Mouse (Mus musculus) forebrain, embryonic 13.5 days (tissue): ENCODE measurements around the gene Zfp408. TPM values are rescaled to one million over a fixed set of nuclear protein-coding genes. Genes with fewer than 3 reads are reported as not detected.
A peak's percentile ranks its signal among the peaks of the same experiment; 100 is the strongest.

Experiments used
- ATAC-seq: fragments of 200-750 bp; cut with Nextera tagmentation; 2 replicates; pipeline ENCODE4 v1.8.0; 2017
- H3K27ac ChIP-seq: fragments of 300-500 bp; sonication (generic); 2 replicates; pipeline ENCODE4 v1.5.1; 2015; ENCODE audit warnings: inconsistent platforms, mild to moderate bottlenecking, moderate library complexity
- H3K27me3 ChIP-seq: fragments of 300-500 bp; sonication (generic); 2 replicates; pipeline ENCODE4 v1.6.1; 2015; ENCODE audit warnings: mild to moderate bottlenecking, inconsistent platforms
- H3K36me3 ChIP-seq: fragments of 300-500 bp; sonication (generic); 2 replicates; pipeline ENCODE4 v1.6.1; 2015; ENCODE audit warnings: mild to moderate bottlenecking, inconsistent platforms; ENCODE audit not compliant: poor library complexity, severe bottlenecking
- H3K4me1 ChIP-seq: fragments of 300-500 bp; sonication (generic); 2 replicates; pipeline ENCODE4 v1.6.1; 2015; ENCODE audit warnings: inconsistent platforms
- H3K4me2 ChIP-seq: fragments of 300-500 bp; sonication (generic); 2 replicates; pipeline ENCODE4 v1.6.1; 2015; ENCODE audit warnings: inconsistent platforms, mild to moderate bottlenecking, moderate library complexity
- H3K4me3 ChIP-seq: fragments of 300-500 bp; sonication (generic); 2 replicates; pipeline ENCODE4 v1.5.1; 2015; ENCODE audit warnings: mild to moderate bottlenecking, inconsistent platforms
- H3K9ac ChIP-seq: fragments of 300-500 bp; sonication (generic); 2 replicates; pipeline ENCODE4 v1.6.1; 2015; ENCODE audit warnings: mild to moderate bottlenecking, inconsistent platforms
- H3K9me3 ChIP-seq: fragments of 300-500 bp; sonication (generic); replicated peaks from 2 replicates; pipeline ENCODE4 v1.6.1; 2016; ENCODE audit warnings: inconsistent platforms
- WGBS: fragments of 180-500 bp; shearing (Covaris S2); methylation state at CpG from one replicate; pipeline ENCODE4 v1.1.7; 2015; 5-methylcytosine and 5-hydroxymethylcytosine counted together
- polyA plus RNA-seq: library from polyadenylated mRNA; unstranded; fragments of >200 nt; fragmentation: Nextera tagmentation; extraction: Ambion mirVana; gene quantifications from 2 replicates; pipeline ENCODE4 v1.2.1, GENCODE M21; 2015

Zfp408 gene
- polyA plus RNA-seq, 1 experiment from 2014 or later, result 13.0 TPM

DNA sequence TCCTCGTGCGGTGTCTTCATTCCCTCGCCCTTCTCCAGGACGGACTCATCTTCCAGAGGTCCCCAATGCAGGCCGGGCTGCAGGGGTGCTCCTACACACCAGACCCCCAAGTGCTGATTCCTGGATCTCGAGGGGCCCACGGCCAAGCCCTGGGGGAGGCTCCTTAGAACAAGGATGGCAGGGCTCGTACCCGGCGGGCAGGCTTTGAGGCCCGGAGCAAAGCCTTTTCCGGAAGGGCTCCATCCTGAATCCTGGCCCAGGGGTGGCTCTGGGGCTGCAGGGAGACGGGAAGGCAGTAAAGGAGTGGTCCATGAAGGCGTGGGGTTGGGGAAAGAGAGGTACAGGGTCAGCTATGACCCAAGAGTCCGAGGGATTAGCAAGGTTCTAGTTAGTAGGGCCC, 439 bp downstream of the Zfp408 start:
- H3K9me3 ChIP-seq, result no peaks in the 10 kb centered on the region
- H3K4me3 ChIP-seq, result peak overlapping the region; percentile 97
- 3% methylated on average over 15 of the region's 15 CpGs for WGBS
- H3K4me2 ChIP-seq, result peak overlapping the region; percentile 99
- H3K4me1 ChIP-seq, result peaks cover 32% of the 10 kb centered on the region
- peak overlapping the region; percentile 94 for H3K9ac ChIP-seq
- ATAC-seq, result no peak; the same call in 1 of the 2 replicates
- no peaks in the 10 kb centered on the region for H3K27me3 ChIP-seq
- H3K36me3 ChIP-seq, result peaks cover 48% of the 10 kb centered on the region
- no peak overlapping the region for H3K27ac ChIP-seq

DNA sequence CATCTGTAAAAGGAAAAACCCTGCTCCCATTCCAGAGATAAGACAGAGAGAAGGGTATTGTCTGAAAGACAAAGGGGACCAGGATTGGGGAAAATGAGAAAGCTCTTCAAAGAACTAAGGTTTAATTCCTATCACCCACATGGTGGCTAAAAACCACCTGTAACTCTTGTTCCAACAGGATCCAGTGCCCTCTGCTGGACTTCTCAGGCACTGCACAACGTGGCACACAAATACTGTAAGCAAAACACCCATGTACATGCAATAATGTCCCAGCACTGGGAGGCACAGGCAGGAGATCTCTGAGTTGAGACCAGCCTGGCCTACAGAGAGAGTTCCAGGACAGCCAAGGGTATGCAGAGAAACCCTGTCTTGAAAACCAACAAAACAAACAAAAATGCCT, 2.9 kb downstream of the Zfp408 start:
- no peaks in the 10 kb centered on the region for H3K27me3 ChIP-seq
- no peak overlapping the region for H3K4me2 ChIP-seq
- H3K36me3 ChIP-seq, result peaks cover 64% of the 10 kb centered on the region
- H3K27ac ChIP-seq, result no peak overlapping the region
- H3K9ac ChIP-seq, result no peak overlapping the region
- no peak overlapping the region for H3K4me3 ChIP-seq
- WGBS, result 38% methylated on average over 1 of the region's 1 CpGs
- no peak for ATAC-seq
- H3K4me1 ChIP-seq, result peaks cover 23% of the 10 kb centered on the region
- H3K9me3 ChIP-seq, result no peaks in the 10 kb centered on the region

DNA sequence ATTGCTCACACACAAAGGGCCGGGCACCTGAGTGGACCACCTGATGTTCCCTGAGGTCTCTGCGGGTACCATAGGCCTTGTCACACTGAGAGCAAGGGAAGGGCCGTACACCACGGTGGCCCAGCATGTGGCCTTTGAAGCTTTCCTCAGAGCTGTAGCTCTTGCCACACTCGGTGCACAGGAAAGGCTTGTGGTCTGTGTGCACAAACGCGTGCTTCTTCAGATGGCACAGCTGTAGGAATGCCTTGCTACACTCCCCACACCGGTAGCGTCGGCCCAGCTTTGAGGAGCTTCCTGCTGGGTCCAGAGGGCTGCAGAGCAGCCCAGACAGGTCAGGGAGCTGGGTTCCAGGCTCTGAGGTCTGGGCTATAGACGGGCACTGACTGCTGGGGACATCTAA, 3.8 kb downstream of the Zfp408 start:
- Histone ChIP-seq H3K9ac (no peak overlapping the region), H3K4me1 (peaks cover 15% of the 10 kb centered on the region), H3K27ac (no peak overlapping the region), H3K9me3 (no peaks in the 10 kb centered on the region), H3K36me3 (peaks cover 64% of the 10 kb centered on the region), H3K27me3 (no peaks in the 10 kb centered on the region), H3K4me3 (no peak overlapping the region), H3K4me2 (no peak overlapping the region)
- no peak for ATAC-seq
- WGBS, result 96% methylated on average over 11 of the region's 11 CpGs

DNA sequence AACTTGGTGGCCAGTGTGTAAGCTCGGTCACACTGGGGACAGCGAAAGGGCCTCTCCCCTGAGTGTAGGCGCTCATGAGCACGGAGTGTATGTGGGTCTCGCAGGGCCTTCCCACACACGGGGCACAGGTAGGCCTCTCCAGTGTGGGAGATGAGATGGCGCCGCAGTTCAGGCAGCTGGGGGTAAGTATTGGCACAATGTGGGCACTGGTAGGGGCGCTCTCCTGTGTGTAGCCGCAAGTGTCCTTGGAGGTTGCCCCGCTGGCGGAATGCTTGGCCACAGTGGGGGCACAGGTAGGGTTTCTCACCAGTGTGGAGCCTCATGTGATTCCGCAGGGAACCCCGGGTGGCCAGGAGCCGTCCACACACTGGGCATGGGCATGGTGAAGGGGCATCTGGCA, 4.2 kb downstream of the Zfp408 start:
- WGBS, result 98% methylated on average over 15 of the region's 15 CpGs
- peaks cover 64% of the 10 kb centered on the region for H3K36me3 ChIP-seq

DNA sequence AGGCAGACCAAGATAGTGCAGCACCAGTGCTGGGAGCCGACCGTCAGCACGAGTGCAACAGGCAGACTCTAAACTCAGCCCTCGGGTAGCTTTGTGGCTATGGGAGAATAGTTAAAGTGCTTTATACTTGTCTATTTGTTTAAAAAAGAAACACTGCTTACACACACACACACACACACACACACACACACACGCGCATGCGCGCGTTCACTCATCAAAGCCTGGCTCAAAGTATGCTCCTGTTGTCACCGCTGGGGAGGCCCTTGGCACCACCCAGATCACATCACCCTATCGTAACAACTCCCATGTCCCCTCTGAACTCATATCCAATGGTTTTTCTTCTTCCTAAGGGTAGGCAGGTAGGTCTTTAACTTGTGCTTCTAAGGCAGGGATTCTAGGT, 5.6 kb downstream of the Zfp408 start:
- H3K4me2 ChIP-seq, result no peak overlapping the region
- no peak overlapping the region for H3K4me3 ChIP-seq
- ATAC-seq, result no peak
- H3K27ac ChIP-seq, result no peak overlapping the region
- H3K27me3 ChIP-seq, result no peaks in the 10 kb centered on the region
- WGBS, result 93% methylated on average over 11 of the region's 11 CpGs
- H3K9ac ChIP-seq, result no peak overlapping the region
- H3K4me1 ChIP-seq, result peaks cover 8% of the 10 kb centered on the region
- H3K9me3 ChIP-seq, result no peaks in the 10 kb centered on the region
- peaks cover 64% of the 10 kb centered on the region for H3K36me3 ChIP-seq

More for the DNA sequence above, 4.2 kb downstream of the Zfp408 start:
- no peak overlapping the region for H3K4me3 ChIP-seq
- no peak overlapping the region for H3K27ac ChIP-seq
- no peak overlapping the region for H3K9ac ChIP-seq
- no peak for ATAC-seq
- H3K9me3 ChIP-seq, result no peaks in the 10 kb centered on the region
- peaks cover 10% of the 10 kb centered on the region for H3K4me1 ChIP-seq
- no peak overlapping the region for H3K4me2 ChIP-seq
- no peaks in the 10 kb centered on the region for H3K27me3 ChIP-seq

DNA sequence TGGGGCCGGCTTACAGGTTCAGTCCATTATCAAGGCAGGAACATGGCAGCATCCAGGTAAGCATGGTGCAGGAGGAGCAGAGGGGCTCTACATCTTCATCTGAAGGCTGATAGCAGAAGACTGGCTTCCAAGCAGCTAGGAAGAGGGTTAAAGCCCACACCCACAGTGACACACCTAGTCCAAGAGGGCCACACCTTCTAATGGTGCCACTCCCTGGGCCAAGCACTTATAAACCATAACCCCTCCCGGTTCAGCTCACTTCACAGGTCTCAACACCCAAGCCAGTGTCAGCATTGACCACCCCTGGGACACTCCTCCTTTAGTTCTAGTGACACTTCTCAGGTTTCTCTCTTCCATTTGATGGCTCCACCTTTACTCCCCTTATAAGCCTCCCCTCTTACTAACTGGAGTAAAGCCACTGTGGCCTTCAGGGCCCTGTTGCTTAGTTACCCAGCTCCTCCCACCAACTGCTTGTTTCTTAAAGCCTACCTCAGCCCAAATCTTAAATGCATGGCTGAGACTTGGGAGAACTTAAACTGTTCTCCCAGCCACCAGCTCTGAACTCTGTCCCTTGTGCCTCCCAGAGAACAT, 6.7 kb downstream of the Zfp408 start:
- Histone ChIP-seq H3K4me1 (no peaks in the 10 kb centered on the region), H3K27ac (no peak overlapping the region), H3K4me3 (no peak overlapping the region), H3K4me2 (no peak overlapping the region), H3K27me3 (no peaks in the 10 kb centered on the region), H3K9me3 (no peaks in the 10 kb centered on the region), H3K9ac (no peak overlapping the region), H3K36me3 (peaks cover 62% of the 10 kb centered on the region)
- WGBS, result 91% methylated on average over 2 of the region's 2 CpGs
- ATAC-seq, result no peak

DNA sequence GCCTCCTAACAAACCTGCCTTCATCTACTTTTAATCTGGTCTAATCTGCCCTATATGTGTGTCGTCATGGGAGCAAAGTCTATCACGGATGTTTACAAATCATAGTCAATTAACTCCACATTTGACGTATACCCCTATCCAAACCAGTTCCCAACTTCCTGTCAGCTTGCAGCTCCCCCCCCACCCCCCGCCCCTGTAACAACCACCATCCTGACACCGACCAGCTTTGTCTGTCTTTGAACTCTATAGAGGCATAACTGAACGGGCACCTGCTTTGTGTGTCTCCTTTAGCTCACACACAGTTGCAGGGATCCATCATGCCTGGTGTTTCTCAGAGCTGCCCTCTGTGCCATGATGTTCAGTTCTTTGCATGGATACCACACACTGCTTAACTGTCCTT, 10.7 kb downstream of the Zfp408 start:
- H3K4me1 ChIP-seq, result no peaks in the 10 kb centered on the region
- H3K36me3 ChIP-seq, result peaks cover 22% of the 10 kb centered on the region
- H3K4me2 ChIP-seq, result no peak overlapping the region
- H3K27me3 ChIP-seq, result no peaks in the 10 kb centered on the region
- no peak overlapping the region for H3K27ac ChIP-seq
- ATAC-seq, result no peak
- H3K4me3 ChIP-seq, result no peak overlapping the region
- WGBS, result 82% methylated on average over 6 of the region's 6 CpGs
- no peak overlapping the region for H3K9ac ChIP-seq
- no peaks in the 10 kb centered on the region for H3K9me3 ChIP-seq

DNA sequence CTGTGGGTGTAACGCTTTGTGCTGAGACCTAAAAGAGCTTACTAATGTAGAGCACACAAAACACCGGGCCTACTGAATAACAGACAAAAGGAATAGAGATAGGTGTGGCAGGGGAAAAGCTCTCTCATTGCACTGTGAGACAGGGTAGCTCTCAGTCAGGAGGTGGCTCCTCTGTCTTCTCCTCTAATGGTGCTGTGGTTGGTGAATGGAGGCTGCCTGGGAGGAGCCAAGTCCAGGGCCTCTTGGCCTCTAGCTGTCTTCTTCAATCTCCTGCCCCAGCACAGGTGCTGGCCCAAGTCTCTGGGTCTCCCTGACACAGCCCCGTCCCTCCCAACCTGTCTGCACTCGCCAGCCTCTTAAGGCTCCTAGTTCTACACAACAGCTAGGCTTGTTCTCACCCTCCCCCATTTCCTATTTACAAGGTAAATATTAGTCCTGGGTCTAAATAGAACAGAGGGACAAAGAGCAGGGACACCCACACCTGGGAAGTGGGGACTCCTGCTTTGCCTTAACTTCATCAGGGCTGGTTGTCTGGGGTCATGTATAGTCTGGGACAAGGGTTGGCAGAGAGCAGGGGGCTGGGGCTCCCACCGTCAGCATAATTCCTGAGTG, 12.8 kb downstream of the Zfp408 start:
- Histone ChIP-seq H3K36me3 (peaks cover 3% of the 10 kb centered on the region; the same call in 1 of the 2 replicates), H3K9me3 (no peaks in the 10 kb centered on the region), H3K4me3 (no peak overlapping the region), H3K27me3 (no peaks in the 10 kb centered on the region), H3K27ac (no peak overlapping the region), H3K4me1 (no peaks in the 10 kb centered on the region), H3K4me2 (no peak overlapping the region), H3K9ac (no peak overlapping the region)
- WGBS, result 84% methylated on average over 5 of the region's 5 CpGs
- no peak for ATAC-seq

DNA sequence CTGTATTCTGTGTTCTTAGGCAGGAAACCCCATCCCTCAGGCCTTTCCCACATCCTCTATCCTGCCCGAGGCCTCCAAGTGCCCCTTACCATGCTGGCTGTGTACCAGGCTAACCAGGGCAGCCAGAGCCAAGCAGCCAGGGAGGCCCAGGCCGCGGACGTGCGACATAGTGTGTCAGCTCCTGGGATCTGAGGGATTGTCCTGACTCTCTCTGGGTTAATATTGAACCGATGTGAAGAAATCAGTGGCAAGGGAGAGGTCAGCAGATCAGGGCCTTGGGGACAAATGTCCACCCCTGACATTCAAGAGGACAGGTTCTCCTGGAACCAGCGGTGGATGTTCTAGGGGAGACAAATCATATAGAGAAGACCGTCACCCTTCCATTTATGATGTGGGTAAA, 13.4 kb downstream of the Zfp408 start, which contains the start of gene F2:
Gene F2, minus strand, starts transcription at position 186 of the 400 bp plus-strand sequence.
- no peaks in the 10 kb centered on the region for H3K36me3 ChIP-seq
- no peak within 1 kb of the TSS for H3K27ac ChIP-seq
- H3K9ac ChIP-seq, result no peak within 1 kb of the TSS
- H3K27me3 ChIP-seq, result no peaks in the 10 kb centered on the region
- H3K4me3 ChIP-seq, result no peak within 1 kb of the TSS
- H3K9me3 ChIP-seq, result no peaks in the 10 kb centered on the region
- 91% methylated on average over 8 of the region's 8 CpGs for WGBS
- H3K4me2 ChIP-seq, result no peak within 1 kb of the TSS
- no peaks in the 10 kb centered on the region for H3K4me1 ChIP-seq
- ATAC-seq, result no peak

DNA sequence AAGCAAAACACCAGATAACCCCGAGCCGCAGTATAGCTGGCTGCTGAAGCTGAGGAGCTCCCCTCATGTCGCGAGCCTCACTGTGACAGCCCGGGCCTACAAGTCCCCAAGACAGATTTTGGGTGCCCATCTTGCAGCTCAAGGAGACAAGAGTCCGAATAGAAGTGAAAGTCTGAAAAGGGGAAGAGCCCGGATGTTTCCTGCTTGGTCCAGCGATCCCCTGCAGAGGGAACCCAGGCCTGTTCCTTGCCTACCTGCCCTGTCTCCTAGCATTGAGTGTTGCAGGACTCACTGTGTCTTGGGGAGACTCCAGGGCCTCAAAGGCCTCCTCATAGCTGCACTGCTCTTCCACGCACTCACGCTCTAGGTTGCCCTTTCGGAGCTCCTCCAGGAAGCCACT, 14.1 kb downstream of the Zfp408 start:
- H3K9me3 ChIP-seq, result no peaks in the 10 kb centered on the region
- H3K9ac ChIP-seq, result no peak overlapping the region
- ATAC-seq, result no peak
- no peak overlapping the region for H3K4me2 ChIP-seq
- 88% methylated on average over 11 of the region's 11 CpGs for WGBS
- H3K4me3 ChIP-seq, result no peak overlapping the region
- H3K27me3 ChIP-seq, result no peaks in the 10 kb centered on the region
- no peaks in the 10 kb centered on the region for H3K4me1 ChIP-seq
- no peak overlapping the region for H3K27ac ChIP-seq
- H3K36me3 ChIP-seq, result no peaks in the 10 kb centered on the region

DNA sequence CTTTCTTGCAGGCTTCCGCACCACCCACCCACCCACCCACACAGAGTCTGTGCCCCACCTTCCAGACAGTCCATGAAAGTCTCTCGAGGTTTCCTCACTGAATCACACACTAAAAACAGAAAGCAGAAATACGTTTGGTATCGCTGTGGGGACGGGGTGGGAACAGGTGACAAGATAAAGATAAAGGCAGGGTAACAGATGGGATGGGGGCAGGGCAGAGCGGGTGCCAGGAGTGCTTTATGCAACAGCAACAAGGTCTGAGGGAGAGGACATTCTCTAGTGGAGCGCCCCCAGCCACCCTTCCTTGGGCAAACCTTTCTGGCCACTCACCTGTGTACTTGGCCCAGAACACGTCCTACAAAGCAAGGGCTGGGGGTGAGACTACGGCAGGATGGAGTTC, 14.8 kb downstream of the Zfp408 start:
- H3K4me2 ChIP-seq, result no peak overlapping the region
- no peak overlapping the region for H3K27ac ChIP-seq
- H3K9ac ChIP-seq, result no peak overlapping the region
- H3K4me3 ChIP-seq, result no peak overlapping the region
- H3K27me3 ChIP-seq, result no peaks in the 10 kb centered on the region
- H3K4me1 ChIP-seq, result no peaks in the 10 kb centered on the region
- ATAC-seq, result no peak
- H3K9me3 ChIP-seq, result no peaks in the 10 kb centered on the region
- 83% methylated on average over 9 of the region's 9 CpGs for WGBS
- H3K36me3 ChIP-seq, result no peaks in the 10 kb centered on the region

DNA sequence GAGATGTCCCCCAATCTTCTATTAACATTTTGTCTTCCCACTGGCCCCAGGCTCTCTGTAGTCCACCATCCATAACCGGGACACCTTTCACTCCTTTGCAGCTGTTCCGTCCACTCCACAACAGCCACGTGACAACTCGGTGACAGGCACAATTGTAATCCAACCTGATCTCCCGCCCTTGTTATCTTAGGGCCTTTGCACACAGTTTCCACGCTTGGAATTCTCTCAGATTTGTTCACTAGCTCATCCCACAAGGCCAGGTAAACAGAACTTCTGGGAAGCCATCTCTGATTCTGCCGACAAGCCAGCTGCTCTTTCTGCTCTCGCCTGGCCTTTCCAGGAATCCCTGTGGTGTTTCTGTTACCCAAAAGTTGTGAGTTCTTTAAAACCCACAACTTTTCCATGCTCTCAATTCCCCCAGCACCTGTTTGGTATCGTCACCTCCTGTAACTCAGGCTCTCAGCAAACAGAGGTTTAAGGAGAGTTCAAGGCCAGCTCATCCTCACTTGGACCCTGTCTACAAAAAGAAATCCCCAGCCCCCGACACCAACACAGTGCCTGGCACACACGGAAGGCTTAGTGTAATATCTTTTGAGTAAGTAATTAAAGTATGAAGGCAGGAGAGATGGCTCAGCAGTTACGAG, 16.1 kb downstream of the Zfp408 start:
- 86% methylated on average over 12 of the region's 12 CpGs for WGBS

More for the DNA sequence above, 16.1 kb downstream of the Zfp408 start:
- Histone ChIP-seq H3K27ac (no peak overlapping the region), H3K4me3 (no peak overlapping the region), H3K4me2 (no peak overlapping the region), H3K4me1 (no peaks in the 10 kb centered on the region), H3K9me3 (no peaks in the 10 kb centered on the region), H3K9ac (no peak overlapping the region), H3K36me3 (no peaks in the 10 kb centered on the region), H3K27me3 (no peaks in the 10 kb centered on the region)
- no peak for ATAC-seq
